Mouse (Mus musculus) limb, embryonic 14.5 days (tissue): ENCODE data around the gene Mcu. TPM values are rescaled to one million over a fixed set of nuclear protein-coding genes. Genes with fewer than 3 reads are reported as not detected.
A peak's percentile ranks its signal among the peaks of the same experiment; 100 is the strongest.

Source experiments
- ATAC-seq: fragments of 200-750 bp; cut with Nextera tagmentation; 2 replicates; pipeline ENCODE4 v1.8.0; 2017; ENCODE audit warnings: low read depth, moderate number of reproducible peaks, moderate TSS enrichment; ENCODE audit not compliant: low FRiP score
- DNase-seq: peaks from one replicate; pipeline ENCODE4 v3.0.0-alpha.2; 2015; ENCODE audit warnings: low spot score
- H3K27ac ChIP-seq: fragments of 300-500 bp; sonication (generic); replicated peaks from 2 replicates; pipeline ENCODE4 v1.5.1; 2014; ENCODE audit warnings: low read depth, mild to moderate bottlenecking, low read length, moderate library complexity, mixed read lengths
- H3K27me3 ChIP-seq: fragments of 300-500 bp; sonication (generic); 2 replicates; pipeline ENCODE4 v1.6.1; 2014; ENCODE audit warnings: low read length, mixed read lengths; ENCODE audit not compliant: control insufficient read depth, insufficient read depth
- H3K36me3 ChIP-seq: fragments of 300-500 bp; sonication (generic); 2 replicates; pipeline ENCODE4 v1.6.1; 2014; ENCODE audit warnings: mild to moderate bottlenecking, low read length, moderate library complexity, mixed read lengths; ENCODE audit not compliant: control insufficient read depth, insufficient read depth
- H3K4me1 ChIP-seq: fragments of 300-500 bp; sonication (generic); 2 replicates; pipeline ENCODE4 v1.6.1; 2014; ENCODE audit warnings: antibody characterized with exemption, low read length, mixed read lengths; ENCODE audit not compliant: control insufficient read depth, insufficient read depth
- H3K4me2 ChIP-seq: fragments of 300-500 bp; sonication (generic); replicated peaks from 2 replicates; pipeline ENCODE4 v1.6.1; 2014; ENCODE audit warnings: low read depth, mild to moderate bottlenecking, low read length, moderate library complexity; ENCODE audit not compliant: severe bottlenecking
- H3K4me3 ChIP-seq: fragments of 300-500 bp; sonication (generic); replicated peaks from 2 replicates; pipeline ENCODE4 v1.5.1; 2014; ENCODE audit warnings: low read length
- H3K9ac ChIP-seq: fragments of 300-500 bp; sonication (generic); 2 replicates; pipeline ENCODE4 v1.6.1; 2014; ENCODE audit warnings: mild to moderate bottlenecking, low read depth, low read length, moderate library complexity; ENCODE audit not compliant: severe bottlenecking
- H3K9me3 ChIP-seq: fragments of 300-500 bp; sonication (generic); 2 replicates; pipeline ENCODE4 v1.6.1; 2016; ENCODE audit warnings: low read length; ENCODE audit not compliant: control insufficient read depth
- POLR2A ChIP-seq: fragments of 200-500 bp; IDR thresholded peaks from 2 replicates; pipeline ENCODE4 v1.8.0; 2012; ENCODE audit warnings: inconsistent platforms, mild to moderate bottlenecking, moderate library complexity, borderline replicate concordance; ENCODE audit not compliant: insufficient read depth, insufficient read length; ENCODE audit errors: extremely low read depth
- WGBS: fragments of 180-500 bp; shearing (Covaris S2); extraction: QIAGEN DNeasy Blood & Tissue Kit; methylation state at CpG from one replicate; pipeline ENCODE4 v1.1.7; 2014; 5-methylcytosine and 5-hydroxymethylcytosine counted together
- polyA plus RNA-seq, 2 experiments: library from polyadenylated mRNA; depleted of rRNA in 1 of 2; stranded (reverse) in 1 of 2; unstranded in 1 of 2; fragments of >200 nt; fragmentation: Nextera tagmentation in 1 of 2; extraction: Ambion mirVana in 1 of 2; gene quantifications; 2 replicates each; pipeline versions ENCODE4 v1.2.1 to v1.2.3; 2012 to 2014

Gene Mcu
- polyA plus RNA-seq, 2 experiments = 34.5 to 54.2 TPM

- no peak overlapping the region for H3K4me3 ChIP-seq
- peaks cover 16% of the 10 kb centered on the region for H3K4me1 ChIP-seq
- TF ChIP-seq POLR2A = no peak
- H3K9ac ChIP-seq = no peak overlapping the region
- H3K4me2 ChIP-seq = no peak overlapping the region
- WGBS = 95% methylated on average over 13 of the region's 13 CpGs
- DNase-seq (no peak), ATAC-seq (no peak)
- no peaks in the 10 kb centered on the region for H3K27me3 ChIP-seq
- H3K36me3 ChIP-seq = peaks cover 3% of the 10 kb centered on the region; the same call in 1 of the 2 replicates
- H3K27ac ChIP-seq = no peak overlapping the region
- H3K9me3 ChIP-seq = 0 out of 2 replicates have a peak, but pooled peaks cover 4% of the 10 kb centered on the region
Measured at GRCm38 (mm10) chr10:59517201-59517600, 99.3 kb downstream of the Mcu start.

- 76% methylated on average over 15 of the region's 15 CpGs for WGBS
- DNase-seq = no peak
- H3K4me2 ChIP-seq = no peak overlapping the region
- 0 out of 2 replicates have a peak, but pooled peaks cover 4% of the 10 kb centered on the region for H3K9me3 ChIP-seq
- no peak for TF ChIP-seq POLR2A
- H3K4me3 ChIP-seq = no peak overlapping the region
- no peak overlapping the region for H3K9ac ChIP-seq
- peaks cover 3% of the 10 kb centered on the region; the same call in 1 of the 2 replicates for H3K36me3 ChIP-seq
- H3K4me1 ChIP-seq = peaks cover 32% of the 10 kb centered on the region
- H3K27ac ChIP-seq = no peak overlapping the region
- no peaks in the 10 kb centered on the region for H3K27me3 ChIP-seq
- no peak for ATAC-seq
Measured at GRCm38 (mm10) chr10:59514739-59515464, 101.6 kb downstream of the Mcu start.

GRCm38 (mm10) chr10:59512173-59512572 is 104.3 kb downstream of the Mcu start:
- no peak for TF ChIP-seq POLR2A
- H3K4me3 ChIP-seq = no peak overlapping the region
- 71% methylated on average over 9 of the region's 9 CpGs for WGBS
- no peaks in the 10 kb centered on the region for H3K9me3 ChIP-seq
- peaks cover 2% of the 10 kb centered on the region; the same call in 1 of the 2 replicates for H3K36me3 ChIP-seq
- H3K9ac ChIP-seq = no peak overlapping the region
- peaks cover 48% of the 10 kb centered on the region for H3K4me1 ChIP-seq
- peak overlapping the region; percentile 50; the same call in 1 of the 2 replicates for H3K27ac ChIP-seq
- no peak for DNase-seq
- H3K4me2 ChIP-seq = peak overlapping the region; percentile 38; the same call in 1 of the 2 replicates
- no peak for ATAC-seq
- no peaks in the 10 kb centered on the region for H3K27me3 ChIP-seq

GRCm38 (mm10) chr10:59511427-59511963 is 105.0 kb downstream of the Mcu start:
- ATAC-seq = peak; percentile 23; the same call in 1 of the 2 replicates
- peak overlapping the region; percentile 38 for H3K4me2 ChIP-seq

GRCm38 (mm10) chr10:59510713-59511426 is 105.6 kb downstream of the Mcu start:
- TF ChIP-seq POLR2A = no peak
- 23% methylated on average over 14 of the region's 14 CpGs for WGBS
- no peaks in the 10 kb centered on the region for H3K36me3 ChIP-seq
- no peaks in the 10 kb centered on the region for H3K9me3 ChIP-seq
- H3K4me2 ChIP-seq = peak overlapping the region; percentile 38; the same call in 1 of the 2 replicates
- peaks cover 48% of the 10 kb centered on the region for H3K4me1 ChIP-seq
- no peak overlapping the region for H3K9ac ChIP-seq
- H3K4me3 ChIP-seq = no peak overlapping the region
- no peaks in the 10 kb centered on the region for H3K27me3 ChIP-seq
- DNase-seq (peak; percentile 70), ATAC-seq (peak; percentile 66)
- peak overlapping the region; percentile 50; the same call in 1 of the 2 replicates for H3K27ac ChIP-seq

More at GRCm38 (mm10) chr10:59511427-59511963, 105.0 kb downstream of the Mcu start:
- no peaks in the 10 kb centered on the region for H3K27me3 ChIP-seq
- 14% methylated on average over 14 of the region's 14 CpGs for WGBS
- H3K4me1 ChIP-seq = peaks cover 48% of the 10 kb centered on the region
- H3K9me3 ChIP-seq = no peaks in the 10 kb centered on the region
- H3K9ac ChIP-seq = no peak overlapping the region
- peak; percentile 72 for DNase-seq
- no peaks in the 10 kb centered on the region; the same call in 1 of the 2 replicates for H3K36me3 ChIP-seq
- no peak for TF ChIP-seq POLR2A
- no peak overlapping the region for H3K4me3 ChIP-seq
- H3K27ac ChIP-seq = peak overlapping the region; percentile 50
